In genomic region chr2:29193819-29194546, GRCm38 (mm10) we compare ENCODE assay signal across 8 mouse cellular contexts. TPM values are rescaled to one million over a fixed set of nuclear protein-coding genes. Genes with fewer than 3 reads are reported as not detected.
DNase-seq lines count a peak whose midpoint lies in the region; ATAC-seq and TF ChIP-seq lines count a peak whose summit lies in the region.

No protein-coding gene starts in this region.

- H3K27me3 ChIP-seq in ES-Bruce4 (ENCODE audit: control insufficient read depth, insufficient read depth, low read length, poor library complexity, severe bottlenecking) = no peaks in the 10 kb centered on the region
- peaks cover 55% of the 10 kb centered on the region for H3K27me3 ChIP-seq in forebrain, embryonic 12.5 days
- H3K27me3 ChIP-seq in liver, embryonic 14.5 days (ENCODE audit: control insufficient read depth, insufficient read depth, low read length) = peaks cover 15% of the 10 kb centered on the region

- H3K27ac ChIP-seq in gastrocnemius, adult 2 months = no peak overlapping the region
- H3K27ac ChIP-seq in ES-Bruce4 (ENCODE audit: insufficient read depth, low read length) = no peak overlapping the region
- no peak overlapping the region for H3K27ac ChIP-seq in forebrain, embryonic 12.5 days
- H3K27ac ChIP-seq in liver, embryonic 14.5 days = no peak overlapping the region

- intact Hi-C loops in gastrocnemius, adult 2 months (cut with DNase I) = no loop called here

- H3K4me3 ChIP-seq in gastrocnemius, adult 2 months = peak overlapping the region; percentile 78
- H3K4me3 ChIP-seq in ES-Bruce4 (ENCODE audit: low read depth, low read length) = peak overlapping the region; percentile 46
- peak overlapping the region; percentile 57 for H3K4me3 ChIP-seq in forebrain, embryonic 12.5 days (replicated peaks)
- H3K4me3 ChIP-seq in liver, embryonic 14.5 days (ENCODE audit: insufficient read depth in 1 of 2, low read depth in 2 of 2, low read length in 2 of 2) = peak overlapping the region in 1 of 2 experiments; percentile 36; a peak in 2 of 4 replicates

- TF ChIP-seq EP300 in ES-Bruce4 (IDR thresholded peaks at IDR 0.05; ENCODE audit: insufficient read depth, low read depth, low read length) = no peak
- no peak for TF ChIP-seq EP300 in liver, embryonic 14.5 days (IDR thresholded peaks at IDR 0.05; ENCODE audit: low read depth)

- peak; percentile 46 for DNase-seq in gastrocnemius, adult 2 months
- no peak for DNase-seq in gastrocnemius, postnatal 25 days
- DNase-seq in liver, embryonic 14.5 days (ENCODE audit: low read depth in 3 of 3, low spot score in 3 of 3) = no peak
- peak; percentile 36 for DNase-seq in testis, postnatal 14 days (ENCODE audit: low spot score)
- no peak for DNase-seq in spleen, postnatal 14 days (ENCODE audit: low spot score in 2 of 2)
- DNase-seq in urinary bladder, adult 18-20 months (ENCODE audit: low spot score in 2 of 2) = no peak

- H3K4me2 ChIP-seq in forebrain, embryonic 12.5 days = peak overlapping the region; percentile 98
- peak overlapping the region; percentile 70 for H3K4me2 ChIP-seq in liver, embryonic 14.5 days (ENCODE audit: low read depth)

- no peaks in the 10 kb centered on the region for H3K36me3 ChIP-seq in ES-Bruce4 (ENCODE audit: control insufficient read depth, insufficient read depth, low read length, poor library complexity, severe bottlenecking)
- no peaks in the 10 kb centered on the region for H3K36me3 ChIP-seq in forebrain, embryonic 12.5 days (replicated peaks)
- no peaks in the 10 kb centered on the region for H3K36me3 ChIP-seq in liver, embryonic 14.5 days (replicated peaks; ENCODE audit: control insufficient read depth, insufficient read depth, low read depth)

- TF ChIP-seq POLR2A in ES-Bruce4 (IDR thresholded peaks at IDR 0.05; ENCODE audit: insufficient read depth, low read length) = no peak

- H3K9me3 ChIP-seq in ES-Bruce4 (replicated peaks; ENCODE audit: control insufficient read depth, insufficient read depth, low read length, poor library complexity, severe bottlenecking) = no peaks in the 10 kb centered on the region
- H3K9me3 ChIP-seq in forebrain, embryonic 12.5 days = no peaks in the 10 kb centered on the region
- H3K9me3 ChIP-seq in liver, embryonic 14.5 days (ENCODE audit: control insufficient read depth, low read length) = no peaks in the 10 kb centered on the region

- ATAC-seq in forebrain, embryonic 12.5 days (ENCODE audit: low FRiP score) = no peak
- no peak for ATAC-seq in liver, embryonic 14.5 days (ENCODE audit: insufficient read depth)

- no peak overlapping the region; the same call in 1 of the 2 replicates for H3K9ac ChIP-seq in ES-Bruce4 (ENCODE audit: low read depth, poor library complexity, severe bottlenecking)
- H3K9ac ChIP-seq in forebrain, embryonic 12.5 days = peak overlapping the region; percentile 55
- H3K9ac ChIP-seq in liver, embryonic 14.5 days (replicated peaks) = no peak overlapping the region; the same call in 1 of the 2 replicates

- TF ChIP-seq CTCF in gastrocnemius, adult 2 months (IDR thresholded peaks at IDR 0.05) = no peak
- TF ChIP-seq CTCF in ES-Bruce4 (IDR thresholded peaks at IDR 0.05; ENCODE audit: low read depth, low read length) = no peak
- TF ChIP-seq CTCF in liver, embryonic 14.5 days (IDR thresholded peaks at IDR 0.05; ENCODE audit: low read depth) = no peak

- 14% methylated on average over 16 of the region's 16 CpGs for WGBS in forebrain, embryonic 12.5 days
- 21% methylated on average over 16 of the region's 16 CpGs for WGBS in liver, embryonic 14.5 days (ENCODE audit: insufficient replicate concordance)

- no peaks in the 10 kb centered on the region for H3K4me1 ChIP-seq in ES-Bruce4 (ENCODE audit: control insufficient read depth, insufficient read depth, low read length)
- peaks cover 22% of the 10 kb centered on the region for H3K4me1 ChIP-seq in forebrain, embryonic 12.5 days
- no peaks in the 10 kb centered on the region for H3K4me1 ChIP-seq in liver, embryonic 14.5 days (replicated peaks; ENCODE audit: control insufficient read depth in 2 of 2, insufficient read depth in 2 of 2, low read length in 1 of 2)

RNA-seq across cellular contexts. Expression of gene Ntng2, which starts 58.8 kb away (rescaled TPM):
- total RNA-seq in gastrocnemius, adult 2 months (2021) = 10 to 100 TPM; 25.0 to 27.0 TPM
- total RNA-seq in gastrocnemius, postnatal 25 days (2021) = 10 to 100 TPM; 33.4 to 40.0 TPM
- polyA plus RNA-seq in ES-Bruce4 (2011; ENCODE audit: insufficient read depth, insufficient read length, low read depth, missing spikeins) = 0.30 TPM in 1 of 2 replicates, not detected in the other
- polyA plus RNA-seq in forebrain, embryonic 12.5 days (2016; fragmentation: Nextera tagmentation; extraction: Ambion mirVana) = 3.0 and 3.8 TPM in 2 replicates
- 0.22 and 0.35 TPM in 2 replicates for polyA plus RNA-seq in liver, embryonic 14.5 days (2012; rRNA removed)
- polyA plus RNA-seq in liver, embryonic 14.5 days (2014; fragmentation: Nextera tagmentation; extraction: Ambion mirVana) = 0.34 TPM in 1 of 2 replicates, not detected in the other

Comparison
In these comparisons a context has a peak if more than half of its experiments do, and no peak if none do; other contexts are left out.
1. DNase-seq: peak in gastrocnemius, adult 2 months (single experiment) and testis, postnatal 14 days (single experiment); none in gastrocnemius, postnatal 25 days (single experiment), liver, embryonic 14.5 days (0 of 3), spleen, postnatal 14 days (0 of 2) and urinary bladder, adult 18-20 months (0 of 2).